Mouse (Mus musculus) testis, adult 2 months (tissue): ENCODE measurements at regions not wholly inside any gene's neighbourhood (a gene's known extent, or its start where the extent isn't known, plus 50 kb on each side); places are given as distances from the start of the nearest gene placed in this dataset.
A peak's percentile ranks its signal among the peaks of the same experiment; 100 is the strongest.

Experiments used
- H3K27ac ChIP-seq: fragments of 200-500 bp; 2 replicates; pipeline ENCODE4 v1.5.1; 2012; ENCODE audit warnings: low read depth, low read length; ENCODE audit not compliant: control insufficient read depth, insufficient read depth
- H3K27me3 ChIP-seq: fragments of 200-500 bp; 2 replicates; pipeline ENCODE4 v1.6.1; 2012; ENCODE audit warnings: mild to moderate bottlenecking, low read length, moderate library complexity; ENCODE audit not compliant: control insufficient read depth, insufficient read depth
- H3K36me3 ChIP-seq: fragments of 200-500 bp; 2 replicates; pipeline ENCODE4 v1.6.1; 2012; ENCODE audit warnings: mild to moderate bottlenecking, low read length; ENCODE audit not compliant: control insufficient read depth, insufficient read depth
- H3K4me1 ChIP-seq: fragments of 200-500 bp; 2 replicates; pipeline ENCODE4 v1.6.1; 2012; ENCODE audit warnings: low read length; ENCODE audit not compliant: control insufficient read depth, insufficient read depth
- H3K4me3 ChIP-seq: fragments of 200-500 bp; 2 replicates; pipeline ENCODE4 v1.5.1; 2012; ENCODE audit warnings: low read depth, mild to moderate bottlenecking, low read length, moderate library complexity, mixed read lengths; ENCODE audit not compliant: control insufficient read depth
- CTCF ChIP-seq: fragments of 200-500 bp; IDR thresholded peaks from 2 replicates; pipeline ENCODE4 v1.5.1; 2012; ENCODE audit warnings: low read depth, mild to moderate bottlenecking, inconsistent platforms, low read length, moderate library complexity; ENCODE audit not compliant: control insufficient read depth, insufficient read depth, insufficient replicate concordance
- POLR2A ChIP-seq: fragments of 200-500 bp; IDR thresholded peaks from 2 replicates; pipeline ENCODE4 v1.6.1; 2012; ENCODE audit warnings: low read depth, mild to moderate bottlenecking, inconsistent platforms, low read length, moderate library complexity; ENCODE audit not compliant: control insufficient read depth

GRCm38 (mm10) chr1:154112500-154112899 lies 88.5 kb upstream of the Zfp648 start:
- no peak overlapping the region for H3K27ac ChIP-seq
- no peak for TF ChIP-seq POLR2A
- no peak for TF ChIP-seq CTCF
- no peaks in the 10 kb centered on the region for H3K36me3 ChIP-seq
- H3K4me3 ChIP-seq = no peak overlapping the region
- H3K4me1 ChIP-seq = peaks cover 4% of the 10 kb centered on the region
- H3K27me3 ChIP-seq = no peaks in the 10 kb centered on the region

GRCm38 (mm10) chr1:154113291-154114050 lies 87.5 kb upstream of the Zfp648 start:
- TF ChIP-seq POLR2A = no peak
- TF ChIP-seq CTCF = no peak
- H3K4me3 ChIP-seq = no peak overlapping the region
- H3K27me3 ChIP-seq = no peaks in the 10 kb centered on the region
- no peaks in the 10 kb centered on the region for H3K36me3 ChIP-seq
- peaks cover 5% of the 10 kb centered on the region for H3K4me1 ChIP-seq
- no peak overlapping the region for H3K27ac ChIP-seq

GRCm38 (mm10) chr1:154116188-154116710 lies 84.7 kb upstream of the Zfp648 start:
- Histone ChIP-seq H3K27ac (peak overlapping the region; percentile 80), H3K4me1 (peaks cover 5% of the 10 kb centered on the region), H3K27me3 (no peaks in the 10 kb centered on the region), H3K36me3 (no peaks in the 10 kb centered on the region), H3K4me3 (no peak overlapping the region)
- no peak for TF ChIP-seq POLR2A
- no peak for TF ChIP-seq CTCF

- no peaks in the 10 kb centered on the region for H3K27me3 ChIP-seq
- peak overlapping the region; percentile 55 for H3K4me3 ChIP-seq
- TF ChIP-seq POLR2A (no peak), CTCF (no peak)
- H3K4me1 ChIP-seq = peaks cover 5% of the 10 kb centered on the region
- H3K36me3 ChIP-seq = no peaks in the 10 kb centered on the region
- H3K27ac ChIP-seq = peak overlapping the region; percentile 95
These were observed 83.7 kb upstream of the Zfp648 start for GRCm38 (mm10) chr1:154117346-154117687.

- H3K27ac ChIP-seq = peak overlapping the region; percentile 95
These were observed 83.2 kb upstream of the Zfp648 start for GRCm38 (mm10) chr1:154117688-154118373.

GRCm38 (mm10) chr1:154118374-154119004 lies 82.5 kb upstream of the Zfp648 start:
- no peaks in the 10 kb centered on the region for H3K27me3 ChIP-seq
- peak; percentile 73; the same call in 1 of the 2 replicates for TF ChIP-seq CTCF
- TF ChIP-seq POLR2A = no peak
- H3K36me3 ChIP-seq = no peaks in the 10 kb centered on the region
- H3K4me3 ChIP-seq = no peak overlapping the region
- peak overlapping the region; percentile 75 for H3K27ac ChIP-seq
- peaks cover 5% of the 10 kb centered on the region for H3K4me1 ChIP-seq

More at GRCm38 (mm10) chr1:154117688-154118373, 83.2 kb upstream of the Zfp648 start:
- H3K36me3 ChIP-seq = no peaks in the 10 kb centered on the region
- peak; percentile 34; the same call in 1 of the 2 replicates for TF ChIP-seq POLR2A
- peak; percentile 44; the same call in 1 of the 2 replicates for TF ChIP-seq CTCF
- no peaks in the 10 kb centered on the region for H3K27me3 ChIP-seq
- H3K4me1 ChIP-seq = peaks cover 5% of the 10 kb centered on the region
- H3K4me3 ChIP-seq = peak overlapping the region; percentile 55

- Histone ChIP-seq H3K4me3 (no peak overlapping the region), H3K27ac (peak overlapping the region; percentile 74), H3K27me3 (no peaks in the 10 kb centered on the region), H3K4me1 (peaks cover 5% of the 10 kb centered on the region), H3K36me3 (no peaks in the 10 kb centered on the region)
- TF ChIP-seq POLR2A (no peak), CTCF (no peak)
These were observed 81.4 kb upstream of the Zfp648 start for GRCm38 (mm10) chr1:154119611-154120010.
